ENCODE assay signal across 7 mouse cellular contexts in the genomic region with DNA sequence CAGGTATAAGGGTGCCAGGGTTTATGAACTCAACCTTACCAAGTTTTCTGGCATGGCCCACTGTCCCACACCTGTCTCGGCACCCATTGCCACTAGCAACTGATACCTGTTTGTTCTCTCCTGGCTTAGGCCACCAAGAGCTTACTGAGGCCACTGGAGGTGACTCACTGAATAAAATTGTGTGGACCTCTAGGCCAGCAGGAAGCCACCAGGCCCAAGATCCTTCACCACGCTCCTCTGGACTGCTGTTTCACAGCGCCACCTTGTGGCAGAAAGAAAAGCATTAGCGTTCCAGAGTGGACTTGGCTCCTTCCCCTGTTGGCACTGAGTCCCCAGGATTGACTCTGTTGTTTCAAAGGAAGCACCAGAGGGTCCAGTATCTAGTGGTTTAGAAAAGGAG. TPM values are rescaled to one million over a fixed set of nuclear protein-coding genes. Genes with fewer than 3 reads are reported as not detected.
A peak's percentile ranks its signal among the peaks of the same experiment; 100 is the strongest.
DNase-seq lines count a peak whose midpoint lies in the region; ATAC-seq and TF ChIP-seq lines count a peak whose summit lies in the region.

No protein-coding gene starts in this region.

- no peak for DNase-seq in ES-E14 (ENCODE audit: low read depth, low spot score)
- peak; percentile 87 for DNase-seq in adrenal gland, postnatal 14 days
- DNase-seq in embryonic facial prominence, embryonic 11.5 days (ENCODE audit: low spot score), result peak; percentile 82
- DNase-seq in kidney, postnatal 14 days, result peak; percentile 84
- peak; percentile 69 for DNase-seq in lung, adult 2 months
- peak; percentile 69 for DNase-seq in right cerebral cortex, postnatal 4 days

- no peak overlapping the region for H3K4me3 ChIP-seq in ES-E14 (ENCODE audit: insufficient read depth in 1 of 2, low read depth in 1 of 2, low read length in 2 of 2, poor library complexity in 1 of 2, severe bottlenecking in 1 of 2)
- no peak overlapping the region for H3K4me3 ChIP-seq in embryonic facial prominence, embryonic 11.5 days (ENCODE audit: low read depth, low read length)
- no peak overlapping the region for H3K4me3 ChIP-seq in heart, embryonic 12.5 days
- no peak overlapping the region for H3K4me3 ChIP-seq in lung, adult 2 months (replicated peaks; ENCODE audit: extremely low read depth, low read depth, low read length)

- no peaks in the 10 kb centered on the region for H3K27me3 ChIP-seq in embryonic facial prominence, embryonic 11.5 days (ENCODE audit: control insufficient read depth, insufficient read depth, low read length)
- peaks cover 36% of the 10 kb centered on the region for H3K27me3 ChIP-seq in heart, embryonic 12.5 days (replicated peaks)

- TF ChIP-seq CTCF in lung, adult 2 months (IDR thresholded peaks at IDR 0.05; ENCODE audit: insufficient read depth, low read length), result peak; percentile 94

- in situ Hi-C loops in ES-E14 (cut with MboI; ENCODE audit: low sequenced_read_pairs in 2 of 2, unreplicated experiment in 2 of 2), result no loop called here

- H3K9me3 ChIP-seq in ES-E14 (ENCODE audit: control insufficient read depth, insufficient read depth, low read depth, low read length), result no peaks in the 10 kb centered on the region
- no peaks in the 10 kb centered on the region for H3K9me3 ChIP-seq in embryonic facial prominence, embryonic 11.5 days (replicated peaks; ENCODE audit: control insufficient read depth, low read length)
- H3K9me3 ChIP-seq in heart, embryonic 12.5 days (replicated peaks), result no peaks in the 10 kb centered on the region

- ATAC-seq in embryonic facial prominence, embryonic 11.5 days (replicated peaks; ENCODE audit: insufficient number of reproducible peaks, low FRiP score, low TSS enrichment, low read depth), result no peak
- ATAC-seq in heart, embryonic 12.5 days (ENCODE audit: insufficient number of reproducible peaks, low FRiP score), result peak; percentile 82

- no peak for TF ChIP-seq POLR2A in lung, adult 2 months (IDR thresholded peaks at IDR 0.05; ENCODE audit: borderline replicate concordance, extremely low read depth, low read depth, low read length)

- H3K9ac ChIP-seq in ES-E14 (ENCODE audit: insufficient read depth, low read depth, low read length, poor library complexity, severe bottlenecking), result no peak overlapping the region
- H3K9ac ChIP-seq in embryonic facial prominence, embryonic 11.5 days (replicated peaks; ENCODE audit: low read length), result no peak overlapping the region
- H3K9ac ChIP-seq in heart, embryonic 12.5 days, result no peak overlapping the region

- H3K36me3 ChIP-seq in ES-E14 (ENCODE audit: control insufficient read depth, insufficient read depth, low read length, poor library complexity, severe bottlenecking), result no peaks in the 10 kb centered on the region
- no peaks in the 10 kb centered on the region for H3K36me3 ChIP-seq in embryonic facial prominence, embryonic 11.5 days (replicated peaks; ENCODE audit: control insufficient read depth, insufficient read depth, low read depth, low read length)
- H3K36me3 ChIP-seq in heart, embryonic 12.5 days, result no peaks in the 10 kb centered on the region

- WGBS in embryonic facial prominence, embryonic 11.5 days, result 31% methylated on average over 4 of the region's 4 CpGs
- WGBS in heart, embryonic 12.5 days, result 23% methylated on average over 4 of the region's 4 CpGs
- WGBS in lung, adult 2 months, result 16% methylated on average over 4 of the region's 4 CpGs

- H3K27ac ChIP-seq in ES-E14 (ENCODE audit: insufficient read depth, low read depth, low read length, poor library complexity, severe bottlenecking), result no peak overlapping the region
- no peak overlapping the region for H3K27ac ChIP-seq in embryonic facial prominence, embryonic 11.5 days (replicated peaks; ENCODE audit: low read depth, low read length)
- H3K27ac ChIP-seq in heart, embryonic 12.5 days (ENCODE audit: poor library complexity, severe bottlenecking), result no peak overlapping the region

- H3K4me1 ChIP-seq in ES-E14 (ENCODE audit: control insufficient read depth in 2 of 2, insufficient read depth in 2 of 2, low read length in 2 of 2, poor library complexity in 1 of 2), result no peaks in the 10 kb centered on the region
- no peaks in the 10 kb centered on the region for H3K4me1 ChIP-seq in embryonic facial prominence, embryonic 11.5 days (ENCODE audit: control insufficient read depth, insufficient read depth, low read length)
- H3K4me1 ChIP-seq in heart, embryonic 12.5 days (replicated peaks), result peaks cover 12% of the 10 kb centered on the region; the same call in 1 of the 2 replicates
- no peaks in the 10 kb centered on the region for H3K4me1 ChIP-seq in lung, adult 2 months (ENCODE audit: control insufficient read depth, insufficient read depth, low read length)

- H3K4me2 ChIP-seq in embryonic facial prominence, embryonic 11.5 days (ENCODE audit: low read depth, low read length), result no peak overlapping the region
- no peak overlapping the region for H3K4me2 ChIP-seq in heart, embryonic 12.5 days

TF ChIP-seq in ES-E14, 5 proteins besides CTCF, POLR2A, EP300 and RAD21:
- TF ChIP-seq ZC3H11A (IDR thresholded peaks at IDR 0.05; ENCODE audit: borderline replicate concordance, low read depth, low read length) (peak; percentile 59; the same call in 1 of the 2 replicates), MAFK (IDR thresholded peaks at IDR 0.05; ENCODE audit: insufficient read depth, low read depth, low read length) (no peak), ZNF384 (IDR thresholded peaks at IDR 0.05; ENCODE audit: low read depth, low read length) (no peak), CHD2 (IDR thresholded peaks at IDR 0.05; ENCODE audit: low read depth, low read length) (no peak), HCFC1 (IDR thresholded peaks at IDR 0.05; ENCODE audit: borderline replicate concordance, insufficient read depth, low read length) (0 out of 2 replicates have a peak, but pooled peaks have one; percentile 25)
TF ChIP-seq in ES-E14: peak in this region for 2.

RNA-seq across cellular contexts. Expression of gene Hdac11, which starts 16.6 kb away (rescaled TPM):
- total RNA-seq in ES-E14 (2012; rRNA removed), result 2.6 and 5.8 TPM in 2 replicates
- 6.3 and 7.4 TPM in 2 replicates for total RNA-seq in adrenal gland, postnatal 14 days (2021)
- polyA plus RNA-seq in embryonic facial prominence, embryonic 11.5 days (2014; fragmentation: Nextera tagmentation; extraction: Ambion mirVana), result 11.0 TPM in 2 replicates
- 8.8 and 9.0 TPM in 2 replicates for polyA plus RNA-seq in heart, embryonic 12.5 days (2016; fragmentation: Nextera tagmentation; extraction: Ambion mirVana)
- polyA plus RNA-seq in lung, adult 2 months (2012; rRNA removed), result 18.4 and 18.7 TPM in 2 replicates

RNA-seq across cellular contexts. Expression of gene Nup210, which starts 23.2 kb away (rescaled TPM):
- total RNA-seq in ES-E14 (2012; rRNA removed), result 65.9 and 103 TPM in 2 replicates
- total RNA-seq in adrenal gland, postnatal 14 days (2021), result 9.4 and 16.7 TPM in 2 replicates
- 6.7 and 8.9 TPM in 2 replicates for polyA plus RNA-seq in embryonic facial prominence, embryonic 11.5 days (2014; fragmentation: Nextera tagmentation; extraction: Ambion mirVana)
- polyA plus RNA-seq in heart, embryonic 12.5 days (2016; fragmentation: Nextera tagmentation; extraction: Ambion mirVana), result 10.7 and 11.2 TPM in 2 replicates
- polyA plus RNA-seq in lung, adult 2 months (2012; rRNA removed), result 25.7 and 40.2 TPM in 2 replicates
